Mouse (Mus musculus) E14TG2a.4 (cell line): ENCODE results near the gene Klc1.

Experiments used
- H3K27me3 ChIP-seq: 2 replicates; pipeline ENCODE4 v1.6.1; 2014; ENCODE audit warnings: low read length, control low read depth; ENCODE audit not compliant: insufficient read depth
- H3K36me3 ChIP-seq: 2 replicates; pipeline ENCODE4 v1.6.1; 2014; ENCODE audit warnings: low read length, control low read depth; ENCODE audit not compliant: insufficient read depth
- H3K4me1 ChIP-seq: replicated peaks from 2 replicates; pipeline ENCODE4 v1.6.1; 2014; ENCODE audit warnings: low read depth, low read length, control low read depth
- H3K4me3 ChIP-seq: replicated peaks from 2 replicates; pipeline ENCODE4 v1.5.1; 2014; ENCODE audit warnings: mild to moderate bottlenecking, low read length
- H3K9me3 ChIP-seq: 2 replicates; pipeline ENCODE4 v1.6.1; 2014; ENCODE audit warnings: low read length, control low read depth
- CTCF ChIP-seq: conservative IDR thresholded peaks from 2 replicates; pipeline ENCODE4 v1.5.1; 2014; ENCODE audit warnings: low read length
- NANOG ChIP-seq: IDR thresholded peaks from 2 replicates; pipeline ENCODE4 v1.6.1; 2014; ENCODE audit warnings: borderline replicate concordance, low read length, mixed read lengths
- POU5F1 ChIP-seq: IDR thresholded peaks from 2 replicates; pipeline ENCODE4 v1.6.1; 2014; ENCODE audit warnings: low read length, borderline replicate concordance

Klc1 gene

GRCm38 (mm10) chr12:111760306-111760908 lies 1.8 kb downstream of the Klc1 start:
- TF ChIP-seq CTCF = no peak
- no peak for TF ChIP-seq POU5F1
- TF ChIP-seq NANOG = no peak
- Histone ChIP-seq H3K36me3 (peaks cover 16% of the 10 kb centered on the region), H3K27me3 (peaks cover 20% of the 10 kb centered on the region), H3K9me3 (no peaks in the 10 kb centered on the region), H3K4me3 (no peak overlapping the region), H3K4me1 (peaks cover 71% of the 10 kb centered on the region)

DNA sequence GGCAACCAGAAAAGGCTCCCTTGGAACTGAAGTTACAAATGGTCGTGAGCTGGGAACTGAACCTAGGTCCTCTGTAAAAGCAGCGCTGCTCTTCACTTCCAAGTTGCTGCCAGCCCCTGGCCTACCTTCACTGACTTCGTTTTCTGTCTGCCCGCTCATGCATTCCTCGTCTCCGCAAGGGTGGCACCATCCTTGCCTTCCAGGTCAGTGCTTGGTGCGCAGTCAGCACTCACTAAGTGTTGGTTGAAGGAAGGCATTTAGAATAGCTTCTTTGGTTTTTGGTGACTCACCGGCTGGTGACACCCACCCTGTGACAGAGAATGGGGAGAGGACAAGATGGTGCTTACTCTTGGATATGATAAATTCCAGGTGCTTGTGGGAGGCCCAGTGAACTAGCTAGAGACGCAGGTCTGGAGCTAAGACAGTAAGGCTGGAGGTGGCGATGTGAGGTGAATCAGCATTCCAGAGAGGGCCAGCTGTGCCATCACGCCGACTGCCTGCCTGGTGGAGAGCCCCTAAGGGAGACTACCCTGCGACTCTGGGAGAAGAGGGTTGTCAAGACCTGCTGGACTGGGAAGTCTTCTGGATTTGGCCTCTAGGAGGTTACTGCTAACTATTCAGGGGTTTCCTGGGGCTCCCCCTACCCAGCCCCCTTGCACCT lies 4.1 kb downstream of the Klc1 start:
- peaks cover 19% of the 10 kb centered on the region for H3K36me3 ChIP-seq
- H3K27me3 ChIP-seq = peaks cover 8% of the 10 kb centered on the region
- H3K4me1 ChIP-seq = peaks cover 86% of the 10 kb centered on the region
- TF ChIP-seq NANOG (no peak), POU5F1 (no peak), CTCF (no peak)
- H3K4me3 ChIP-seq = no peak overlapping the region
- H3K9me3 ChIP-seq = no peaks in the 10 kb centered on the region

DNA sequence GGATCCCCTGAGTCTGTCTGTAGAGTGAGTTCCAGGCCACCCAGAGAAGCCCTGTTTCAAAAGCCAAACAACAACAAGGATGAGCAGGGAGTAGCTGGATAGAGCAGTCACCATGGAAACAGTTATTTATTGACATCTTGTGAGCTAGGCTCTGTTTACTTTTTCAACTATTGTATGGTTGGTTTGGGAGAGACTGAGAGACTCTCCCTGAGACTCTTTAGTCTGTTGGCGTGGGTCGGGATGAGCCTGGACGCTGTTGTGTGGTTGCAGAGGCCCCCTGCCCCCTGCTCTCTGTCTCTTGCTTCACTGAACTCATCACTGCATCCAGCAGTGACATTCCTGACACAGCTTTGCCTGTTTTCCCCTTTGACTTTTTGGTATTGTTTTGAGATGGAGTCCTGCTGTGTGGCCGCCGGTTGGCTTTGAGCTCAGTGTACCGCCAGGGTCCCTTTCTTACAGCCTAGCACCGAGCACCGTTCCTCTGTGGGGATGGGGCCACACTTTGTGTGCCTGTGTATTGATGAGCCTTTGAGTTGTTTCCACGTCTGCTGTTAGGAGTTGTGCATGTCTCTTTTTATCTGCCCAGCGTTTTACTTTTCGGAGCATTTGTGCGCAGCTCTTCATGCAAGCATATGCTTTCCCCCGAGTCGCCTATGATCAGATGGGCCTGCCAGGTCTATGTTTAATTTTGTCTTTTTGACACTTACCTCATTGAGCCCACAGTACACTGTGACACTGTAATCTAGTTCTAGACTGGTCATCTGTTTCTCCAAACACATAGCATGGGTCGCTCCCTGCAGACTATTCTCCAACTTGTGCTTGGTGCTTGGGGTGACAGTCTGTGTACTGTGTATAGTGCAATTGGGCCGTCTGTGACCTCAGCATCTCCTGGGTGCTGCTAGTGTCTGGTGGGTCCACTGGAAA lies 7.9 kb downstream of the Klc1 start:
- Histone ChIP-seq H3K36me3 (peaks cover 23% of the 10 kb centered on the region), H3K4me3 (peak overlapping the region; percentile 29), H3K9me3 (no peaks in the 10 kb centered on the region), H3K27me3 (no peaks in the 10 kb centered on the region), H3K4me1 (peaks cover 88% of the 10 kb centered on the region)
- TF ChIP-seq NANOG (no peak; the same call in 1 of the 2 replicates), CTCF (no peak), POU5F1 (no peak)

DNA sequence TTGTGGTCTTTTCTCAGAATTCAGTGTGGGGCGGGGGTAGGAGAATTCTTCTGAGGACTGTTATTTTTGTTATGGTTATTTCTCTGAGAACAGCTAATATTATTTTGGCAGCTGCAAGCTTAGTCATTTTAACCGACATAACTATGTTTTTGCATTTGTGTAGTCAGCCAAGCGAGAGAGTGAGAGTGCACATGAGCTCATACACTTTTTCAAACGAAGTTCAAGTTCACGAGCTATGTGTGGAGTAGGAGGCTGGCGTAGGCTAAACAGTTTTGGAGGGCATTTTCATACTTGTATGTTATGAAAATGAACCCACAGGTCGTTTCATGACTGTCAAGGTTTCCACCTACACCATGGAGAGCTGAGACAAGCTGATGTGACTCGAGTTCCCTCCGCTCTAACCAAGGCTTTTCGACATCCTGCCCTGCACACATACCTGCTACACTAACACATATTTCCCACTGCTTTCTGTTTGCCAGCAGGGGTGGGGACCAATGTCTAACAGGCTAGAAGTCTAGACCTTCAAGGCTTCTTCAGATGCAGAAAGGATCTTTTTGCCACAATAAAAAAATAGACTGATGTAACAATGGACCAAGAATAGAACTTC lies 9.8 kb downstream of the Klc1 start:
- Histone ChIP-seq H3K27me3 (no peaks in the 10 kb centered on the region), H3K4me1 (peaks cover 73% of the 10 kb centered on the region), H3K4me3 (no peak overlapping the region), H3K9me3 (no peaks in the 10 kb centered on the region), H3K36me3 (peaks cover 30% of the 10 kb centered on the region)
- no peak for TF ChIP-seq POU5F1
- no peak for TF ChIP-seq CTCF
- no peak for TF ChIP-seq NANOG

- Histone ChIP-seq H3K27me3 (no peaks in the 10 kb centered on the region), H3K36me3 (peaks cover 33% of the 10 kb centered on the region), H3K4me1 (peaks cover 75% of the 10 kb centered on the region), H3K4me3 (no peak overlapping the region), H3K9me3 (no peaks in the 10 kb centered on the region)
- TF ChIP-seq NANOG (peak; percentile 83), CTCF (peak; percentile 42; the same call in 1 of the 2 replicates), POU5F1 (no peak)
Observed at GRCm38 (mm10) chr12:111769306-111769705, 10.7 kb downstream of the Klc1 start.

DNA sequence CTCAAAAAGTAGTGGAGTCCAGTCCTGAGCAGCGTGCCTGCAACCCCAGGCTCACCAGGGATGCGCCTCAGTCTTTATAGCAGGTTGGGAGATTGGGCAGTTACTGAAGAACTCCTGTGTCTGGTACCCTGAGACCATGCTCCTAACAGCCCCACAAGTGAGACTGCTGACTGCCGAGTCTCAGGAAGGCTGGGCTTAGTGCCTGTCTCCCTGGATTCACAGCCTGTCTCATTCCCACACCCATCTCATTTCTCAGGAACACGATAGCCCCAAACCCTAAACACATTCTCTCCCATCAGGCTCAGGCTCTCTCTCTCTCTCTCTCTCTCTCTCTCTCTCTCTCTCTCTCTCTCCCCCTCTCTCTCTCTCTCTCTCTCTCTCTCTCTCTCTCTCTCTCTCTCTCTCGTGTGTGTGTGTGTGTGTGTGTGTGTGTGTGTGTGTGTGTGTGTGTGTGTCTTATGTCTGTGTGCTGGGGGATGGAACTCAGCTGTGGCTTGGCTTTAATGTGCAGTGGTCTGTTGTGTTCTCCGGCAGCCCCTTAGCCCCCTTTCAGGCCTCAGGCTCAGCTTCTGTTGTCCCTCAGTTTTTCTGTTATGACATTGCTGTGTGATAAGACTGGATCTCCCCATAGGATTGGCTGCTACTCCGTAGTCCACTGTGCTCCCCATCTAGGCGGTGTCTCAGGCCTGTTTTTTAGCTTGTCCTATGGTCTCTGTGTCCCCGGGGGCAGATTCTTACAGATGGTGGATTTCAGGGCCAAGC lies 11.3 kb downstream of the Klc1 start:
- Histone ChIP-seq H3K27me3 (no peaks in the 10 kb centered on the region), H3K4me3 (no peak overlapping the region), H3K9me3 (no peaks in the 10 kb centered on the region), H3K36me3 (peaks cover 39% of the 10 kb centered on the region), H3K4me1 (peaks cover 77% of the 10 kb centered on the region)
- TF ChIP-seq NANOG (no peak), POU5F1 (no peak), CTCF (no peak)

GRCm38 (mm10) chr12:111770651-111771050 lies 12.0 kb downstream of the Klc1 start:
- Histone ChIP-seq H3K4me3 (no peak overlapping the region), H3K27me3 (no peaks in the 10 kb centered on the region), H3K36me3 (peaks cover 46% of the 10 kb centered on the region), H3K4me1 (peaks cover 74% of the 10 kb centered on the region), H3K9me3 (no peaks in the 10 kb centered on the region)
- TF ChIP-seq CTCF = no peak
- no peak for TF ChIP-seq NANOG
- TF ChIP-seq POU5F1 = no peak

GRCm38 (mm10) chr12:111774156-111774555 lies 15.5 kb downstream of the Klc1 start:
- H3K4me1 ChIP-seq = peaks cover 46% of the 10 kb centered on the region
- peak overlapping the region; percentile 48 for H3K4me3 ChIP-seq
- H3K9me3 ChIP-seq = no peaks in the 10 kb centered on the region
- no peaks in the 10 kb centered on the region for H3K27me3 ChIP-seq
- TF ChIP-seq CTCF = no peak
- no peak for TF ChIP-seq NANOG
- no peak for TF ChIP-seq POU5F1
- peaks cover 72% of the 10 kb centered on the region for H3K36me3 ChIP-seq
